Mouse (Mus musculus) MEL (cell line): ENCODE measurements at regions not wholly inside any gene's neighbourhood (a gene's known extent, or its start where the extent isn't known, plus 50 kb on each side); places are given as distances from the start of the nearest gene placed in this dataset.

ENCODE experiments used
- DNase-seq: peaks from one replicate; pipeline ENCODE4 v3.0.0; 2011; ENCODE audit warnings: low read depth, low spot score
- H3K27ac ChIP-seq: 2 replicates; pipeline ENCODE4 v1.5.1; 2012; ENCODE audit warnings: low read depth, mild to moderate bottlenecking, control low read depth, low read length, moderate library complexity; ENCODE audit not compliant: control insufficient read depth
- H3K27me3 ChIP-seq, 2 experiments: fragments of 150-350 bp in 1 of 2; sonication (generic) in 1 of 2; 2 replicates each; pipeline ENCODE4 v1.6.1; 2012; ENCODE audit warnings: low read length in 2 of 2, mild to moderate bottlenecking in 2 of 2, improper control_type of control experiment in 1 of 2, moderate library complexity in 1 of 2; ENCODE audit not compliant: insufficient read depth in 2 of 2, control insufficient read depth in 1 of 2
- H3K36me3 ChIP-seq, 2 experiments: 2 replicates each; pipeline ENCODE4 v1.6.1; 2012 to 2014; ENCODE audit warnings: low read length in 2 of 2, improper control_type of control experiment in 1 of 2, inconsistent platforms in 1 of 2, mild to moderate bottlenecking in 1 of 2; ENCODE audit not compliant: insufficient read depth in 2 of 2, control insufficient read depth in 1 of 2
- H3K4me1 ChIP-seq, 2 experiments: fragments of 150-350 bp in 1 of 2; sonication (generic) in 1 of 2; 2 replicates each; pipeline ENCODE4 v1.6.1; 2012; ENCODE audit warnings: low read length in 2 of 2, improper control_type of control experiment in 1 of 2, mild to moderate bottlenecking in 1 of 2; ENCODE audit not compliant: insufficient read depth in 2 of 2, control insufficient read depth in 1 of 2
- H3K4me3 ChIP-seq, 2 experiments: fragments of 150-350 bp in 1 of 2; sonication (generic) in 1 of 2; 2 replicates each; pipeline ENCODE4 v1.5.1; 2012; ENCODE audit warnings: low read depth in 2 of 2, low read length in 2 of 2, mild to moderate bottlenecking in 2 of 2, moderate library complexity in 2 of 2, control low read depth in 1 of 2, improper control_type of control experiment in 1 of 2; ENCODE audit not compliant: control insufficient read depth in 1 of 2, insufficient read depth in 1 of 2
- H3K79me2 ChIP-seq: 2 replicates; pipeline ENCODE4 v1.6.1; 2012; ENCODE audit warnings: mild to moderate bottlenecking, low read length, moderate library complexity; ENCODE audit not compliant: control insufficient read depth, poor library complexity, insufficient read depth
- H3K9ac ChIP-seq: 2 replicates; pipeline ENCODE4 v1.6.1; 2012; ENCODE audit warnings: low read depth, mild to moderate bottlenecking, control low read depth, low read length, moderate library complexity; ENCODE audit not compliant: control insufficient read depth, poor library complexity, severe bottlenecking
- H3K9me3 ChIP-seq: fragments of 150-350 bp; sonication (generic); replicated peaks from 2 replicates; pipeline ENCODE4 v1.6.1; 2012; ENCODE audit warnings: mild to moderate bottlenecking, low read length, improper control_type of control experiment, moderate library complexity; ENCODE audit not compliant: insufficient read depth
- CHD1 ChIP-seq: IDR thresholded peaks from 2 replicates; pipeline ENCODE4 v1.6.1; 2012; ENCODE audit warnings: low read depth, mild to moderate bottlenecking, inconsistent platforms, low read length, improper control_type of control experiment
- CHD2 ChIP-seq: IDR thresholded peaks from 2 replicates; pipeline ENCODE4 v1.6.1; 2011; ENCODE audit warnings: low read length, improper control_type of control experiment
- ETS1 ChIP-seq: IDR thresholded peaks from 2 replicates; pipeline ENCODE4 v1.6.1; 2012; ENCODE audit warnings: low read depth, mild to moderate bottlenecking, inconsistent platforms, low read length, improper control_type of control experiment, moderate library complexity
- GABPA ChIP-seq: IDR thresholded peaks from 2 replicates; pipeline ENCODE4 v1.6.1; 2012; ENCODE audit warnings: low read depth, mild to moderate bottlenecking, inconsistent platforms, low read length, improper control_type of control experiment, moderate library complexity
- GATA1 ChIP-seq: IDR thresholded peaks from 2 replicates; pipeline ENCODE4 v1.6.1; 2011; ENCODE audit warnings: low read depth, low read length, improper control_type of control experiment
- HCFC1 ChIP-seq: IDR thresholded peaks from 2 replicates; pipeline ENCODE4 v1.6.1; 2012; ENCODE audit warnings: low read depth, mild to moderate bottlenecking, inconsistent platforms, low read length, improper control_type of control experiment, moderate library complexity
- MXI1 ChIP-seq: IDR thresholded peaks from 2 replicates; pipeline ENCODE4 v1.6.1; 2011; ENCODE audit warnings: mild to moderate bottlenecking, low read depth, low read length, improper control_type of control experiment
- MYB ChIP-seq: IDR thresholded peaks from 2 replicates; pipeline ENCODE4 v1.6.1; 2011; ENCODE audit warnings: mild to moderate bottlenecking, low read depth, low read length, improper control_type of control experiment
- MYC ChIP-seq: IDR thresholded peaks from 2 replicates; pipeline ENCODE4 v1.6.1; 2011; ENCODE audit warnings: low read depth, mild to moderate bottlenecking, low read length, improper control_type of control experiment, moderate library complexity
- NELFE ChIP-seq: IDR thresholded peaks from 2 replicates; pipeline ENCODE4 v1.6.1; 2011; ENCODE audit warnings: low read depth, low read length, improper control_type of control experiment
- NRF1 ChIP-seq: IDR thresholded peaks from 2 replicates; pipeline ENCODE4 v1.6.1; 2014; ENCODE audit warnings: low read depth, mild to moderate bottlenecking, inconsistent platforms, low read length, improper control_type of control experiment, moderate library complexity; ENCODE audit not compliant: poor library complexity, insufficient read depth, severe bottlenecking
- POLR2AphosphoS2 ChIP-seq: IDR thresholded peaks from 2 replicates; pipeline ENCODE4 v1.6.1; 2011; ENCODE audit warnings: low read length, improper control_type of control experiment
- POLR2AphosphoS5 ChIP-seq: IDR thresholded peaks from 2 replicates; pipeline ENCODE4 v1.6.1; 2012; ENCODE audit warnings: low read depth, borderline replicate concordance, mild to moderate bottlenecking, inconsistent platforms, low read length, moderate library complexity, mixed read lengths
- SMC3 ChIP-seq: IDR thresholded peaks from 2 replicates; pipeline ENCODE4 v1.6.1; 2011; ENCODE audit warnings: low read depth, low read length, improper control_type of control experiment
- TAL1 ChIP-seq: IDR thresholded peaks from 2 replicates; pipeline ENCODE4 v1.6.1; 2012; ENCODE audit warnings: mild to moderate bottlenecking, inconsistent platforms, low read length, moderate library complexity, mixed read lengths
- TBP ChIP-seq: IDR thresholded peaks from 2 replicates; pipeline ENCODE4 v1.8.0; 2011; ENCODE audit warnings: low read depth, low read length, improper control_type of control experiment
- USF2 ChIP-seq, 2 experiments: IDR thresholded peaks; 2 replicates each; pipeline ENCODE4 v1.6.1; 2011 to 2012; ENCODE audit warnings: improper control_type of control experiment in 2 of 2, low read length in 2 of 2, borderline replicate concordance in 1 of 2, inconsistent platforms in 1 of 2, low read depth in 1 of 2, mild to moderate bottlenecking in 1 of 2; ENCODE audit not compliant: insufficient read depth in 1 of 2
- ZC3H11A ChIP-seq: IDR thresholded peaks from 2 replicates; pipeline ENCODE4 v1.6.1; 2012; ENCODE audit warnings: low read depth, mild to moderate bottlenecking, inconsistent platforms, low read length, improper control_type of control experiment
- ZKSCAN1 ChIP-seq: IDR thresholded peaks from 2 replicates; pipeline ENCODE4 v1.6.1; 2012; ENCODE audit warnings: low read depth, mild to moderate bottlenecking, inconsistent platforms, low read length, improper control_type of control experiment, moderate library complexity
- ZMIZ1 ChIP-seq: IDR thresholded peaks from 2 replicates; pipeline ENCODE4 v1.6.1; 2012; ENCODE audit warnings: low read depth, mild to moderate bottlenecking, inconsistent platforms, low read length, improper control_type of control experiment, moderate library complexity

GRCm38 (mm10) chr1:13494727-13495404 lies 2081.0 kb downstream of the A830018L16Rik start:
- no peak for TF ChIP-seq POLR2AphosphoS5
- Histone ChIP-seq H3K9ac (no peak overlapping the region), H3K4me3 (no peak overlapping the region), H3K36me3 (no peaks in the 10 kb centered on the region), H3K4me1 (peaks cover 0 to 2% of the 10 kb centered on the region in 2 experiments; a peak in 1 of 4 replicates), H3K27ac (no peak overlapping the region), H3K9me3 (no peaks in the 10 kb centered on the region), H3K79me2 (no peaks in the 10 kb centered on the region), H3K27me3 (peaks cover 1 to 3% of the 10 kb centered on the region in 2 experiments; a peak in 2 of 4 replicates)
- DNase-seq, result no peak

DNA sequence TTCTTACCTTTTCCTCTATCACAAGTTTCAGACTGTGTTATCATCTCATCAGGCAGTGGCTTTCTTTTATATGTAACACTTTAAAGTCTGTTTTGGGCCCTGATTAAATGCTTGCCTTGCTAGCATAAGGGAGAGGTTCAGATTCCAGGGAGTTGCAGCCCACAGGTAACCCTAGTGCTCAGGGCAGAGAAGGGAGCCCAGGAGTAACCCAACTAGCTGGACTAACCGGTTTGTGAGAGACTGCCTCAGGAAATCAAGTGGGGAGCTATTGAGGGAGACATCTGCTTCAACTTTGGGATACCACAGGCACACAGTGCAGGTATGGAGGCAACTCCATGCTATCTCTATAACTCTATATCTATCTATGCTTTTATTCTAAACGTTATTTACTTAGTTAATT lies 2082.5 kb downstream of the A830018L16Rik start:
- Histone ChIP-seq H3K27me3 (peaks cover 1 to 3% of the 10 kb centered on the region in 2 experiments; a peak in 2 of 4 replicates), H3K79me2 (no peaks in the 10 kb centered on the region), H3K4me3 (no peak overlapping the region), H3K9ac (no peak overlapping the region), H3K36me3 (no peaks in the 10 kb centered on the region), H3K27ac (no peak overlapping the region), H3K4me1 (peaks cover 0 to 2% of the 10 kb centered on the region in 2 experiments; a peak in 1 of 4 replicates), H3K9me3 (no peaks in the 10 kb centered on the region)
- no peak for TF ChIP-seq POLR2AphosphoS5
- no peak for TF ChIP-seq CHD2
- TF ChIP-seq TAL1, result no peak
- no peak for TF ChIP-seq MYB
- no peak for TF ChIP-seq ZKSCAN1
- no peak for TF ChIP-seq POLR2AphosphoS2
- no peak for TF ChIP-seq USF2 (IDR thresholded peaks at IDR 0.05; ENCODE audit: borderline replicate concordance in 1 of 2, insufficient read depth in 1 of 2, low read depth in 1 of 2, low read length in 2 of 2)
- no peak for TF ChIP-seq MXI1
- no peak for TF ChIP-seq HCFC1
- no peak for TF ChIP-seq CHD1
- no peak for TF ChIP-seq GABPA
- TF ChIP-seq GATA1, result no peak
- TF ChIP-seq NRF1, result no peak
- TF ChIP-seq NELFE, result no peak
- TF ChIP-seq ZC3H11A, result no peak
- no peak for TF ChIP-seq SMC3
- no peak for TF ChIP-seq TBP
- TF ChIP-seq MYC, result no peak
- TF ChIP-seq ETS1, result no peak
- no peak for TF ChIP-seq ZMIZ1
- no peak for DNase-seq
